Mouse (Mus musculus): ENCODE results near the gene Slc22a23. TPM values are rescaled to one million over a fixed set of nuclear protein-coding genes. Genes with fewer than 3 reads are reported as not detected.
A peak's percentile ranks its signal among the peaks of the same experiment; 100 is the strongest.

Gene Slc22a23
- polyA plus RNA-seq, 1 experiment from 2014 or later, result 6.8 TPM

GRCm38 (mm10) chr13:34195676-34196075, 149.3 kb downstream of the Slc22a23 start:
- DNase-seq (ENCODE audit: extremely low spot score, low spot score), result no peak
- WGBS, result 89% methylated on average over 1 of the region's 1 CpGs
- H3K27me3 ChIP-seq (ENCODE audit: poor library complexity, severe bottlenecking), result no peaks in the 10 kb centered on the region
- H3K4me3 ChIP-seq, result no peak overlapping the region
- H3K9me3 ChIP-seq, result no peaks in the 10 kb centered on the region
- H3K36me3 ChIP-seq (replicated peaks), result peaks cover 86% of the 10 kb centered on the region
- H3K27ac ChIP-seq, result no peak overlapping the region
- H3K4me1 ChIP-seq, result peaks cover 20% of the 10 kb centered on the region

DNA sequence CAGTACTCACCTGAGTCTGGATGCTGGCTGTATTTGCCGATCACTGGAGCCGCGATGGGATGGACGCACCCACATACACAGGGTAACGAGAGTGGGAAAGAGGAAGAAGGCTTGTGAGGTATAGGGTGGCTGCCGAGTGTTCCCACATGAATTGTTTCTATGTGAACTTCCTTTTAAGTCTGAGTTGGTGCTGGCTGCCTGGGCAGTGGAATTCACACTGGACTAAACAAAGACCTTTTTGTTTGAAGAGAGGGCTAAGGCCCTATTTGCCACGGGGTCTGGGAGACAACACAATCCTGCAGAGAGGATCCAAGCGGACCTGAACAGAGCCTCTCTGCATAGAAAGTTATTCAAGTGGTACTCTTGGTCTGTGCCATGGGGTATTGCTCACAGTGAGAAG, 151.6 kb downstream of the Slc22a23 start:
- Histone ChIP-seq H3K9me3 (no peaks in the 10 kb centered on the region), H3K27me3 (ENCODE audit: poor library complexity, severe bottlenecking) (no peaks in the 10 kb centered on the region), H3K4me3 (no peak overlapping the region), H3K27ac (peak overlapping the region; percentile 79), H3K4me1 (peaks cover 20% of the 10 kb centered on the region), H3K36me3 (replicated peaks) (peaks cover 89% of the 10 kb centered on the region)
- 50% methylated on average over 8 of the region's 8 CpGs for WGBS
- DNase-seq (ENCODE audit: extremely low spot score, low spot score), result peak; percentile 18

GRCm38 (mm10) chr13:34192414-34193191, 152.4 kb downstream of the Slc22a23 start:
- DNase-seq (ENCODE audit: extremely low spot score, low spot score), result no peak
- H3K27ac ChIP-seq, result peak overlapping the region; percentile 79
- WGBS, result 72% methylated on average over 8 of the region's 8 CpGs
- no peaks in the 10 kb centered on the region for H3K27me3 ChIP-seq (ENCODE audit: poor library complexity, severe bottlenecking)
- no peak overlapping the region for H3K4me3 ChIP-seq
- peaks cover 81% of the 10 kb centered on the region for H3K36me3 ChIP-seq (replicated peaks)
- no peaks in the 10 kb centered on the region for H3K9me3 ChIP-seq
- H3K4me1 ChIP-seq, result peaks cover 20% of the 10 kb centered on the region

- no peak overlapping the region for H3K4me3 ChIP-seq
- H3K36me3 ChIP-seq (replicated peaks), result peaks cover 59% of the 10 kb centered on the region
- 19% methylated on average over 5 of the region's 5 CpGs for WGBS
- peaks cover 2% of the 10 kb centered on the region for H3K4me1 ChIP-seq
- no peak overlapping the region for H3K27ac ChIP-seq
- no peaks in the 10 kb centered on the region for H3K9me3 ChIP-seq
- no peaks in the 10 kb centered on the region for H3K27me3 ChIP-seq (ENCODE audit: poor library complexity, severe bottlenecking)
- DNase-seq (ENCODE audit: extremely low spot score, low spot score), result peak; percentile 66
Measured at GRCm38 (mm10) chr13:34187571-34187970, 157.4 kb downstream of the Slc22a23 start.

GRCm38 (mm10) chr13:34185371-34185770, 159.6 kb downstream of the Slc22a23 start:
- 88% methylated on average over 2 of the region's 2 CpGs for WGBS
- no peaks in the 10 kb centered on the region for H3K27me3 ChIP-seq (ENCODE audit: poor library complexity, severe bottlenecking)
- no peaks in the 10 kb centered on the region for H3K9me3 ChIP-seq
- H3K4me1 ChIP-seq, result no peaks in the 10 kb centered on the region
- H3K27ac ChIP-seq, result no peak overlapping the region
- H3K4me3 ChIP-seq, result no peak overlapping the region
- no peak for DNase-seq (ENCODE audit: extremely low spot score, low spot score)
- peaks cover 61% of the 10 kb centered on the region for H3K36me3 ChIP-seq (replicated peaks)

- no peaks in the 10 kb centered on the region for H3K4me1 ChIP-seq
- no peak overlapping the region for H3K27ac ChIP-seq
- no peak for DNase-seq (ENCODE audit: extremely low spot score, low spot score)
- WGBS, result 90% methylated on average over 5 of the region's 5 CpGs
- H3K9me3 ChIP-seq, result no peaks in the 10 kb centered on the region
- H3K36me3 ChIP-seq (replicated peaks), result peaks cover 79% of the 10 kb centered on the region
- no peaks in the 10 kb centered on the region for H3K27me3 ChIP-seq (ENCODE audit: poor library complexity, severe bottlenecking)
- no peak overlapping the region for H3K4me3 ChIP-seq
Measured at GRCm38 (mm10) chr13:34181624-34182023, 163.4 kb downstream of the Slc22a23 start.

DNA sequence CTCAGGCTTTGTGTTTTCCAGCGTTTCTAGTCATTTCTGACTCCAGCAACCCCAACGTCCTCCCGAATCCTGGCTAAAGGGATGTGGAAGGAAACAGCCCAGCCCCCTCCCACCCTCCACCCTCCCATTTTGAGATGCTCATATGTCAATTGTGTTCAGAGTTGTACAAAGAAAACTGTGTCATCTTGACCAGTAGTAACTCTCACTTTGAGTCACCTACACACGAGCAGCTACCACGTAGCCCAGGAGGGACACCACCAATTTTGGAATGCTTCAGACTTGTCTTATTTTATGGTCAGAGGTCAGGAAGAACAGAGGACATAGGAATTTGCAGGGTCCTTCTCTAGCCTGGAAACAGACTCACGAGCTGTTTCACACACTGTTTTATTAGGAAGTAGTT, 171.0 kb downstream of the Slc22a23 start:
- Histone ChIP-seq H3K27ac (no peak overlapping the region), H3K27me3 (ENCODE audit: poor library complexity, severe bottlenecking) (no peaks in the 10 kb centered on the region), H3K36me3 (replicated peaks) (peaks cover 35% of the 10 kb centered on the region), H3K4me1 (no peaks in the 10 kb centered on the region), H3K4me3 (no peak overlapping the region), H3K9me3 (no peaks in the 10 kb centered on the region)
- 92% methylated on average over 6 of the region's 6 CpGs for WGBS
- DNase-seq (ENCODE audit: extremely low spot score, low spot score), result no peak

GRCm38 (mm10) chr13:34163304-34163975, 181.5 kb downstream of the Slc22a23 start:
- peaks cover 24% of the 10 kb centered on the region for H3K36me3 ChIP-seq (replicated peaks)
- no peak for DNase-seq (ENCODE audit: extremely low spot score, low spot score)
- H3K9me3 ChIP-seq, result peaks cover 10% of the 10 kb centered on the region
- peaks cover 18% of the 10 kb centered on the region for H3K4me1 ChIP-seq
- H3K27me3 ChIP-seq (ENCODE audit: poor library complexity, severe bottlenecking), result no peaks in the 10 kb centered on the region
- WGBS, result 51% methylated on average over 12 of the region's 12 CpGs
- H3K4me3 ChIP-seq, result peak overlapping the region; percentile 70
- peak overlapping the region; percentile 94 for H3K27ac ChIP-seq

- peak; percentile 95 for DNase-seq (ENCODE audit: extremely low spot score, low spot score)
- Histone ChIP-seq H3K9me3 (peaks cover 13% of the 10 kb centered on the region), H3K4me1 (peaks cover 18% of the 10 kb centered on the region), H3K4me3 (peak within 1 kb of the TSS; percentile 70), H3K27ac (peak within 1 kb of the TSS; percentile 94), H3K36me3 (replicated peaks) (peaks cover 24% of the 10 kb centered on the region), H3K27me3 (ENCODE audit: poor library complexity, severe bottlenecking) (no peaks in the 10 kb centered on the region)
- 4% methylated on average over 44 of the region's 44 CpGs for WGBS
Measured at GRCm38 (mm10) chr13:34162491-34163303, 182.3 kb downstream of the Slc22a23 start, which contains the start of gene Psmg4. TSS of gene Psmg4 (plus strand) at chr13:34162964.

GRCm38 (mm10) chr13:34159926-34160325, 185.1 kb downstream of the Slc22a23 start:
- peaks cover 28% of the 10 kb centered on the region for H3K4me1 ChIP-seq
- H3K4me3 ChIP-seq, result no peak overlapping the region
- WGBS, result 95% methylated on average over 1 of the region's 1 CpGs
- H3K27ac ChIP-seq, result no peak overlapping the region
- H3K9me3 ChIP-seq, result peaks cover 3% of the 10 kb centered on the region; the same call in 1 of the 2 replicates
- H3K36me3 ChIP-seq (replicated peaks), result peaks cover 6% of the 10 kb centered on the region
- DNase-seq (ENCODE audit: extremely low spot score, low spot score), result no peak
- H3K27me3 ChIP-seq (ENCODE audit: poor library complexity, severe bottlenecking), result no peaks in the 10 kb centered on the region

DNA sequence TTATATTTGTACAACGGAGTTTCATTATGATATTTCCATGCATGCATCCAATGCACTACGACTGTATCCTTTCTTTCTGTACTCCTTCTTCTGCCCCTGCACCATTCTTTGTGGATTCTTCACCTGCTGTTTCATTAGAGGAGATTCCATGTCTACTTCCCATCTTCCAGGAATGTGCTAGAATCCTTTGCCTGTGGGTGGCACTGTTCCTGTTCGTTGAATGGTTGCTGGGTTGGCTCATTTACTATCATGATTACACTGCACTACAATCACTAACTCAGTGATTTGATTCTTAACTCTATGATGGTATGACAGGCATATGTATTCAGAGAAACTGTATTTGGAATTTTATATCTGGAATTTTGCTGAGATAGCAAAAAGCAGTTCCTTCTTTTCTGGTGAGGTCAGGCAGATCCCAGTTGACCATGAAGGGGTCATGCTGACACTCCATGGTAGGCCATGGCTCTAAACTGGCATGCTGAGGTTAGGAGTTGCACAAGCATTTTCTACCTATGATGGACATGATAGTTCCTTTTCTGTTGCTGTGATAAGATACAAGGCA, 187.3 kb downstream of the Slc22a23 start:
- no peak for DNase-seq (ENCODE audit: extremely low spot score, low spot score)
- H3K9me3 ChIP-seq, result peaks cover 3% of the 10 kb centered on the region; the same call in 1 of the 2 replicates
- no peak overlapping the region for H3K27ac ChIP-seq
- WGBS, result 94% methylated on average over 3 of the region's 3 CpGs
- H3K4me1 ChIP-seq, result peaks cover 29% of the 10 kb centered on the region
- H3K27me3 ChIP-seq (ENCODE audit: poor library complexity, severe bottlenecking), result no peaks in the 10 kb centered on the region
- no peaks in the 10 kb centered on the region for H3K36me3 ChIP-seq (replicated peaks)
- H3K4me3 ChIP-seq, result no peak overlapping the region

GRCm38 (mm10) chr13:34156840-34157185, 188.2 kb downstream of the Slc22a23 start:
- no peak for DNase-seq (ENCODE audit: extremely low spot score, low spot score)
- peaks cover 3% of the 10 kb centered on the region; the same call in 1 of the 2 replicates for H3K9me3 ChIP-seq
- H3K4me1 ChIP-seq, result peaks cover 21% of the 10 kb centered on the region
- H3K27me3 ChIP-seq (ENCODE audit: poor library complexity, severe bottlenecking), result no peaks in the 10 kb centered on the region
- 84% methylated on average over 2 of the region's 2 CpGs for WGBS
- H3K27ac ChIP-seq, result peak overlapping the region; percentile 44
- no peak overlapping the region for H3K4me3 ChIP-seq
- H3K36me3 ChIP-seq (replicated peaks), result no peaks in the 10 kb centered on the region

Measured in forebrain, embryonic 10.5 days (tissue).